In genomic region chr11:86656849-86657567, GRCm38 (mm10) we compare ENCODE assay signal across 22 mouse cellular contexts. TPM values are rescaled to one million over a fixed set of nuclear protein-coding genes. Genes with fewer than 3 reads are reported as not detected.
A peak's percentile ranks its signal among the peaks of the same experiment; 100 is the strongest.
DNase-seq lines count a peak whose midpoint lies in the region; ATAC-seq lines count a peak whose summit lies in the region.
"Had no signal": no experiment of that assay in that cellular context is flagged by ENCODE, and none has a peak within 500 bp of the region (broad histone marks: within the 10 kb centered on the region; RNA-seq: fewer than 3 reads in every experiment).

No protein-coding gene starts in this region.

- no peak overlapping the region for H3K9ac ChIP-seq in heart, embryonic 11.5 days (ENCODE audit: low read depth, low read length)
- H3K9ac ChIP-seq in intestine, embryonic 16.5 days (ENCODE audit: low read depth, low read length), result no peak overlapping the region
- H3K9ac ChIP-seq in intestine, embryonic 15.5 days, result no peak overlapping the region
- peak overlapping the region; percentile 6 for H3K9ac ChIP-seq in liver, embryonic 12.5 days
- H3K9ac ChIP-seq: forebrain, embryonic 12.5 days; neural tube, embryonic 13.5 days had no signal

- DNase-seq in heart, postnatal 10 days, result no peak
- no peak for DNase-seq in kidney, adult 11 months
- no peak for DNase-seq in ovary, postnatal 10 days (ENCODE audit: low spot score)
- DNase-seq: cerebellum, adult 8-10 months; gastrocnemius, adult 2 months; kidney, adult 2 months; kidney, postnatal 14 days; midbrain, embryonic 14.5 days; right cerebral cortex, postnatal 14 days; spleen, adult 18-20 months; thymus, postnatal 25 days had no signal

- no peak for ATAC-seq in heart, embryonic 11.5 days (replicated peaks; ENCODE audit: insufficient number of reproducible peaks, low FRiP score, low TSS enrichment)
- ATAC-seq in intestine, embryonic 16.5 days, result 0 out of 2 replicates have a peak, but pooled peaks have one; percentile 26
- ATAC-seq in intestine, embryonic 15.5 days, result no peak
- peak; percentile 82 for ATAC-seq in liver, embryonic 12.5 days
- ATAC-seq: hindbrain, embryonic 16.5 days; lung, postnatal 0 days had no signal

- no peaks in the 10 kb centered on the region for H3K36me3 ChIP-seq in heart, embryonic 11.5 days (ENCODE audit: control insufficient read depth, insufficient read depth, low read length)
- H3K36me3 ChIP-seq in intestine, embryonic 16.5 days (ENCODE audit: control insufficient read depth, insufficient read depth, low read length), result no peaks in the 10 kb centered on the region; the same call in 1 of the 2 replicates
- H3K36me3 ChIP-seq in intestine, embryonic 15.5 days, result peaks cover 3% of the 10 kb centered on the region; the same call in 1 of the 2 replicates
- H3K36me3 ChIP-seq in liver, embryonic 12.5 days, result peaks cover 63% of the 10 kb centered on the region

- 0 out of 2 replicates have a peak overlapping the region, but pooled peaks have one; percentile 8 for H3K4me2 ChIP-seq in heart, embryonic 11.5 days
- no peak overlapping the region for H3K4me2 ChIP-seq in intestine, embryonic 16.5 days (ENCODE audit: low read depth, low read length)
- H3K4me2 ChIP-seq in intestine, embryonic 15.5 days (replicated peaks), result no peak overlapping the region
- peak overlapping the region; percentile 52 for H3K4me2 ChIP-seq in liver, embryonic 12.5 days
- H3K4me2 ChIP-seq: forebrain, embryonic 12.5 days; neural tube, embryonic 13.5 days had no signal

- H3K4me3 ChIP-seq in heart, embryonic 11.5 days (ENCODE audit: low read depth, low read length), result no peak overlapping the region
- no peak overlapping the region for H3K4me3 ChIP-seq in intestine, embryonic 16.5 days (ENCODE audit: low read length)
- no peak overlapping the region for H3K4me3 ChIP-seq in intestine, embryonic 15.5 days (replicated peaks)
- H3K4me3 ChIP-seq in liver, embryonic 12.5 days, result no peak overlapping the region
- H3K4me3 ChIP-seq: embryonic facial prominence, embryonic 10.5 days; forebrain, embryonic 12.5 days; gastrocnemius, adult 2 months; layer of hippocampus, adult 2 months; neural tube, embryonic 13.5 days had no signal

- H3K27me3 ChIP-seq in heart, embryonic 11.5 days (ENCODE audit: control insufficient read depth, insufficient read depth, low read length), result no peaks in the 10 kb centered on the region
- H3K27me3 ChIP-seq in intestine, embryonic 16.5 days (replicated peaks; ENCODE audit: control insufficient read depth, insufficient read depth, low read length), result no peaks in the 10 kb centered on the region
- no peaks in the 10 kb centered on the region for H3K27me3 ChIP-seq in intestine, embryonic 15.5 days (replicated peaks)
- no peaks in the 10 kb centered on the region for H3K27me3 ChIP-seq in liver, embryonic 12.5 days (replicated peaks)
- H3K27me3 ChIP-seq: CH12.LX; forebrain, embryonic 12.5 days; neural tube, embryonic 13.5 days had no signal

- H3K4me1 ChIP-seq in heart, embryonic 11.5 days (ENCODE audit: control insufficient read depth, insufficient read depth, low read length), result peaks cover 4% of the 10 kb centered on the region
- no peaks in the 10 kb centered on the region for H3K4me1 ChIP-seq in intestine, embryonic 16.5 days (ENCODE audit: control insufficient read depth, insufficient read depth, low read length)
- no peaks in the 10 kb centered on the region for H3K4me1 ChIP-seq in intestine, embryonic 15.5 days (replicated peaks)
- peaks cover 46% of the 10 kb centered on the region for H3K4me1 ChIP-seq in liver, embryonic 12.5 days
- H3K4me1 ChIP-seq: embryonic facial prominence, embryonic 10.5 days; forebrain, embryonic 12.5 days; neural tube, embryonic 13.5 days had no signal

- 42% methylated on average over 4 of the region's 4 CpGs for WGBS in heart, embryonic 11.5 days (ENCODE audit: insufficient replicate concordance)
- 76% methylated on average over 4 of the region's 4 CpGs for WGBS in intestine, embryonic 16.5 days
- WGBS in intestine, embryonic 15.5 days, result 75% methylated on average over 4 of the region's 4 CpGs
- 23% methylated on average over 4 of the region's 4 CpGs for WGBS in liver, embryonic 12.5 days (ENCODE audit: insufficient replicate concordance)

- intact Hi-C loops in heart, postnatal 10 days (cut with DNase I), result loop anchor here (10.0 kb wide), 1 partner anchor 358 kb away; no protein-coding TSS in a partner anchor

- no peaks in the 10 kb centered on the region for H3K9me3 ChIP-seq in heart, embryonic 11.5 days (replicated peaks; ENCODE audit: control insufficient read depth, low read length)
- no peaks in the 10 kb centered on the region for H3K9me3 ChIP-seq in intestine, embryonic 16.5 days (ENCODE audit: control insufficient read depth, low read length)
- no peaks in the 10 kb centered on the region for H3K9me3 ChIP-seq in intestine, embryonic 15.5 days
- H3K9me3 ChIP-seq in liver, embryonic 12.5 days (replicated peaks), result no peaks in the 10 kb centered on the region
- H3K9me3 ChIP-seq: embryonic facial prominence, embryonic 10.5 days; forebrain, embryonic 12.5 days; neural tube, embryonic 13.5 days had no signal

- H3K27ac ChIP-seq in heart, embryonic 11.5 days (ENCODE audit: low read depth, low read length), result peak overlapping the region; percentile 54
- H3K27ac ChIP-seq in intestine, embryonic 16.5 days (ENCODE audit: low read length), result no peak overlapping the region
- H3K27ac ChIP-seq in intestine, embryonic 15.5 days, result no peak overlapping the region
- peak overlapping the region; percentile 87 for H3K27ac ChIP-seq in liver, embryonic 12.5 days
- H3K27ac ChIP-seq: embryonic facial prominence, embryonic 10.5 days; forebrain, embryonic 12.5 days; layer of hippocampus, adult 2 months; neural tube, embryonic 13.5 days had no signal

RNA-seq across cellular contexts. Expression of gene Vmp1, which starts 26.6 kb away (rescaled TPM):
- polyA plus RNA-seq in heart, embryonic 11.5 days (2014; fragmentation: Nextera tagmentation; extraction: Ambion mirVana), result 112 and 120 TPM in 2 replicates
- total RNA-seq in heart, postnatal 10 days (2021), result 10 to 100 TPM; 49.8 to 53.1 TPM
- 220 and 272 TPM in 2 replicates for polyA plus RNA-seq in intestine, embryonic 16.5 days (2015; fragmentation: Nextera tagmentation; extraction: Ambion mirVana)
- polyA plus RNA-seq in intestine, embryonic 15.5 days (2015; fragmentation: Nextera tagmentation; extraction: Ambion mirVana), result 168 and 176 TPM in 2 replicates
- polyA plus RNA-seq in liver, embryonic 12.5 days (2016; fragmentation: Nextera tagmentation; extraction: Ambion mirVana), result 102 and 110 TPM in 2 replicates

RNA-seq across cellular contexts. Expression of gene Ptrh2, which starts 26.8 kb away (rescaled TPM):
- polyA plus RNA-seq in heart, embryonic 11.5 days (2014; fragmentation: Nextera tagmentation; extraction: Ambion mirVana), result 21.5 and 22.7 TPM in 2 replicates
- 1 to 10 TPM; 8.7 to 9.3 TPM for total RNA-seq in heart, postnatal 10 days (2021)
- 27.0 and 28.2 TPM in 2 replicates for polyA plus RNA-seq in intestine, embryonic 16.5 days (2015; fragmentation: Nextera tagmentation; extraction: Ambion mirVana)
- 31.0 and 33.1 TPM in 2 replicates for polyA plus RNA-seq in intestine, embryonic 15.5 days (2015; fragmentation: Nextera tagmentation; extraction: Ambion mirVana)
- 26.1 and 26.8 TPM in 2 replicates for polyA plus RNA-seq in liver, embryonic 12.5 days (2016; fragmentation: Nextera tagmentation; extraction: Ambion mirVana)

Comparison
In these comparisons a context has a peak if more than half of its experiments do, and no peak if none do; other contexts are left out.
1. ATAC-seq: peak in intestine, embryonic 16.5 days (single experiment) and liver, embryonic 12.5 days (single experiment); none in heart, embryonic 11.5 days (single experiment) and intestine, embryonic 15.5 days (single experiment).
2. H3K27ac ChIP-seq: peak in heart, embryonic 11.5 days (single experiment) and liver, embryonic 12.5 days (single experiment); none in intestine, embryonic 16.5 days (single experiment) and intestine, embryonic 15.5 days (single experiment).
3. H3K4me2 ChIP-seq: peak in heart, embryonic 11.5 days (single experiment) and liver, embryonic 12.5 days (single experiment); none in intestine, embryonic 16.5 days (single experiment) and intestine, embryonic 15.5 days (single experiment).